Mouse (Mus musculus) induced T-regulatory cell, adult 2 months (primary cell): ENCODE results near the gene Gbx2.

ENCODE experiments used
- DNase-seq: peaks from one replicate; pipeline ENCODE4 v3.0.0-alpha.2; 2012; ENCODE audit warnings: low read depth

Gene Gbx2

GRCm38 (mm10) chr1:89935493-89936348 is 4.7 kb upstream of the Gbx2 start:
- DNase-seq: no peak

GRCm38 (mm10) chr1:89934316-89935260 is 3.6 kb upstream of the Gbx2 start:
- DNase-seq: no peak

GRCm38 (mm10) chr1:89933786-89934185 is 2.8 kb upstream of the Gbx2 start:
- no peak for DNase-seq

GRCm38 (mm10) chr1:89933028-89933427 is 2.0 kb upstream of the Gbx2 start:
- DNase-seq: no peak

- no peak for DNase-seq
Observed at GRCm38 (mm10) chr1:89932616-89933015, 1.6 kb upstream of the Gbx2 start.

- DNase-seq: no peak
Observed at GRCm38 (mm10) chr1:89932021-89932423, 1.0 kb upstream of the Gbx2 start.

GRCm38 (mm10) chr1:89930551-89930950 is 428 bp downstream of the Gbx2 start:
- DNase-seq: no peak

GRCm38 (mm10) chr1:89929721-89930505 is 1.1 kb downstream of the Gbx2 start:
- no peak for DNase-seq

GRCm38 (mm10) chr1:89929181-89929580 is 1.8 kb downstream of the Gbx2 start:
- DNase-seq: no peak

GRCm38 (mm10) chr1:89928676-89929075 is 2.3 kb downstream of the Gbx2 start:
- no peak for DNase-seq

- no peak for DNase-seq
Observed at GRCm38 (mm10) chr1:89927061-89927661, 3.8 kb downstream of the Gbx2 start.

GRCm38 (mm10) chr1:89926583-89927060 is 4.4 kb downstream of the Gbx2 start:
- no peak for DNase-seq

- no peak for DNase-seq
Observed at GRCm38 (mm10) chr1:89925501-89926190, 5.3 kb downstream of the Gbx2 start.

- DNase-seq: no peak
Observed at GRCm38 (mm10) chr1:89923642-89924020, 7.3 kb downstream of the Gbx2 start.

- DNase-seq: no peak
Observed at GRCm38 (mm10) chr1:89922883-89923641, 7.9 kb downstream of the Gbx2 start.

- DNase-seq: no peak
Observed at GRCm38 (mm10) chr1:89922282-89922681, 8.7 kb downstream of the Gbx2 start.

- no peak for DNase-seq
Observed at GRCm38 (mm10) chr1:89921806-89922205, 9.2 kb downstream of the Gbx2 start.

- DNase-seq: no peak
Observed at GRCm38 (mm10) chr1:89919206-89919605, 11.8 kb downstream of the Gbx2 start.

- no peak for DNase-seq
Observed at GRCm38 (mm10) chr1:89918111-89918510, 12.9 kb downstream of the Gbx2 start.

- no peak for DNase-seq
Observed at GRCm38 (mm10) chr1:89913611-89914010, 17.4 kb downstream of the Gbx2 start.
